Mouse (Mus musculus): ENCODE data around the gene Upf1. TPM values are rescaled to one million over a fixed set of nuclear protein-coding genes. Genes with fewer than 3 reads are reported as not detected.

Upf1 gene
- total RNA-seq, 2 experiments from 2014 or later, result 49.1 to 51.4 TPM

GRCm38 (mm10) chr8:70359411-70359810, 6.3 kb upstream of the Upf1 start:
- DNase-seq, result peak; percentile 42

- DNase-seq, result no peak
Measured at GRCm38 (mm10) chr8:70356111-70356510, 3.0 kb upstream of the Upf1 start.

GRCm38 (mm10) chr8:70354004-70354403, 926 bp upstream of the Upf1 start:
- DNase-seq, result no peak

- no peak for DNase-seq
Measured at GRCm38 (mm10) chr8:70352657-70353151, 374 bp downstream of the Upf1 start.

GRCm38 (mm10) chr8:70352000-70352384, 1.1 kb downstream of the Upf1 start:
- DNase-seq, result no peak

- no peak for DNase-seq
Measured at GRCm38 (mm10) chr8:70351035-70351999, 1.8 kb downstream of the Upf1 start.

- no peak for DNase-seq
Measured at GRCm38 (mm10) chr8:70347860-70348420, 5.1 kb downstream of the Upf1 start.

GRCm38 (mm10) chr8:70347443-70347842, 5.6 kb downstream of the Upf1 start:
- no peak for DNase-seq

- DNase-seq, result no peak
Measured at GRCm38 (mm10) chr8:70344279-70344678, 8.8 kb downstream of the Upf1 start.

- DNase-seq, result peak; percentile 58
Measured at GRCm38 (mm10) chr8:70343696-70344095, 9.4 kb downstream of the Upf1 start.

GRCm38 (mm10) chr8:70343076-70343475, 10.0 kb downstream of the Upf1 start:
- DNase-seq, result no peak

- no peak for DNase-seq
Measured at GRCm38 (mm10) chr8:70342007-70342406, 11.1 kb downstream of the Upf1 start.

GRCm38 (mm10) chr8:70340659-70341058, 12.4 kb downstream of the Upf1 start:
- no peak for DNase-seq

- DNase-seq, result no peak
Measured at GRCm38 (mm10) chr8:70338931-70339330, 14.1 kb downstream of the Upf1 start.

- DNase-seq, result no peak
Measured at GRCm38 (mm10) chr8:70332878-70333202, 20.2 kb downstream of the Upf1 start.

GRCm38 (mm10) chr8:70332070-70332877, 20.8 kb downstream of the Upf1 start:
- DNase-seq, result peak; percentile 84

GRCm38 (mm10) chr8:70331526-70331925, 21.6 kb downstream of the Upf1 start:
- no peak for DNase-seq

GRCm38 (mm10) chr8:70330741-70331364, 22.2 kb downstream of the Upf1 start:
- peak; percentile 81 for DNase-seq

- peak; percentile 42 for DNase-seq
Measured at GRCm38 (mm10) chr8:70329835-70330740, 23.0 kb downstream of the Upf1 start.

GRCm38 (mm10) chr8:70329124-70329834, 23.8 kb downstream of the Upf1 start, which contains the start of gene Gdf1:
Gene Gdf1, plus strand, starts transcription at chr8:70329817.
- DNase-seq, result no peak

Measured in adrenal gland, postnatal 10 days (tissue).